Mouse (Mus musculus) brain, embryonic 18.5 days (tissue): Measurements from ENCODE around the gene Nova2.

Experiments
- DNase-seq: peaks from one replicate; pipeline ENCODE4 v3.0.0-alpha.2; 2012; ENCODE audit warnings: low read depth, low spot score

Gene Nova2

GRCm38 (mm10) chr7:18923711-18924191, 1.9 kb upstream of the Nova2 start:
- no peak for DNase-seq

- DNase-seq = no peak
These were observed 1.4 kb upstream of the Nova2 start for GRCm38 (mm10) chr7:18924321-18924720.

- no peak for DNase-seq
These were observed 528 bp downstream of the Nova2 start for GRCm38 (mm10) chr7:18926041-18926790.

- no peak for DNase-seq
These were observed 1.2 kb downstream of the Nova2 start for GRCm38 (mm10) chr7:18926911-18927310.

GRCm38 (mm10) chr7:18927759-18928158, 2.1 kb downstream of the Nova2 start:
- DNase-seq = no peak

GRCm38 (mm10) chr7:18942376-18942775, 16.7 kb downstream of the Nova2 start:
- DNase-seq = no peak

- DNase-seq = no peak
These were observed 17.1 kb downstream of the Nova2 start for GRCm38 (mm10) chr7:18942815-18943214.

- no peak for DNase-seq
These were observed 22.5 kb downstream of the Nova2 start for GRCm38 (mm10) chr7:18948151-18948550.

- peak; percentile 72 for DNase-seq
These were observed 24.3 kb downstream of the Nova2 start for GRCm38 (mm10) chr7:18949781-18950522.

- DNase-seq = no peak
These were observed 25.0 kb downstream of the Nova2 start for GRCm38 (mm10) chr7:18950523-18951315.

- no peak for DNase-seq
These were observed 25.7 kb downstream of the Nova2 start for GRCm38 (mm10) chr7:18951397-18951796.

GRCm38 (mm10) chr7:18957569-18958383, 32.1 kb downstream of the Nova2 start:
- DNase-seq = no peak

GRCm38 (mm10) chr7:18958384-18958766, 32.7 kb downstream of the Nova2 start:
- no peak for DNase-seq

- no peak for DNase-seq
These were observed 33.8 kb downstream of the Nova2 start for GRCm38 (mm10) chr7:18959446-18959845.

GRCm38 (mm10) chr7:18962171-18962792, 36.6 kb downstream of the Nova2 start:
- no peak for DNase-seq

- DNase-seq = no peak
These were observed 37.1 kb downstream of the Nova2 start for GRCm38 (mm10) chr7:18962795-18963194.

GRCm38 (mm10) chr7:18963294-18963843, 37.7 kb downstream of the Nova2 start:
- DNase-seq = no peak

GRCm38 (mm10) chr7:18965312-18965711, 39.6 kb downstream of the Nova2 start:
- DNase-seq = no peak

- DNase-seq = no peak
These were observed 41.9 kb downstream of the Nova2 start for GRCm38 (mm10) chr7:18967603-18968002.

- no peak for DNase-seq
These were observed 45.3 kb downstream of the Nova2 start for GRCm38 (mm10) chr7:18970956-18971355.
